Mouse (Mus musculus): ENCODE results near the gene Thra.

Thra gene

DNA sequence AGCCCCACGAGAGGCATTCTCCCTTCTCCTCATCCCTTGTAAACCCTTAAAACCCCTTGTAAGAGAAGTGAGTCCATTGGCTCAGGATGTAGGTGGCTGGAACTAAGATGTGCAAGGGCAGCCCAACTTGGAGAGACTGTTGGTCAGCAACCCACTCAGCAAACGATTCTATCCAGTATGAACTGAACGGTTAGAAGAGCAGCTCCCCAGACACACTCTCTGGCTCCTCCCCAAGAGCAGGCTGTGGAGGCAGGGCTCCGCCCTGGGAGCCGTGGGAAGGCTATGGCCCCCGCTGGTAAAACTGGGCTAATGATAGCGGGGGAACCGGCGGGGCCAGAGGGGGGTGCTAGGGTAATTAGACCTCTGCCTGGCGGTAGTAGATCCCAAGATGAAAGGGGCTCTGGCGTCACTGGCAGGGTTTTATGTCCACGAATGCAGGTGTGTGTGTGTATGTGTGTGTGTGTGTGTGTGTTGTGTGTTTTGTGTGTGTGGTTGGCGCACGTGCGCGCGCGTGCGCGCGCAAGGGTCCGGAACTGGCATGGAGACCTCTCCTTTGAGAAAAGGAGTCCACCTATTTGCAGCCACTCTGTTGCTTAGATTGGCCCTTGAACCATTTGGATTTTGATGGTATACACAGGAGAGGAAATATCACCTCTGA lies at the start of gene Thra:
Gene Thra, plus strand, starts transcription at position 246 of the 658 bp plus-strand sequence.
- peak; percentile 56 for DNase-seq (ENCODE audit: low read depth, low spot score)

DNA sequence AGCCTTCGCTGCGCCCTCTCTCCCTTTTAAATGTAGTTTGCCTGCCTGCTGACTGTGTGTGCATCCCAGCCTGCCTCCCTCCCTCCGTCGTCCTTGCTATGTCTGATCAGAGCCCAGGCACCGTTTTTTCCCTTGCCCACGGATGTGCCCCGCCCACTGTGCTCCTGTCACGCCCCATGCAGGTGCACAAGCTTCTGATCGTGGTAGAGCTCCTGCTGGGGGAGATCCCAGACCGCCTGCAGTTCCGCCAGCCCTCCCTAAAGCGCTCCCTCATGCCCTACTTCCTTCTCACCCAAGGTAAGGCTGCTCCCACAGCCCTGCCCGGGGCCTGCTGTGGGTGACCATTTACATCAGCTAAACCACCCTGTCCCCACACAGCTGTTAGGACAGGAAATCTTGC lies 47.2 kb upstream of the Thra start:
- DNase-seq (ENCODE audit: low read depth, low spot score), result peak; percentile 27

DNA sequence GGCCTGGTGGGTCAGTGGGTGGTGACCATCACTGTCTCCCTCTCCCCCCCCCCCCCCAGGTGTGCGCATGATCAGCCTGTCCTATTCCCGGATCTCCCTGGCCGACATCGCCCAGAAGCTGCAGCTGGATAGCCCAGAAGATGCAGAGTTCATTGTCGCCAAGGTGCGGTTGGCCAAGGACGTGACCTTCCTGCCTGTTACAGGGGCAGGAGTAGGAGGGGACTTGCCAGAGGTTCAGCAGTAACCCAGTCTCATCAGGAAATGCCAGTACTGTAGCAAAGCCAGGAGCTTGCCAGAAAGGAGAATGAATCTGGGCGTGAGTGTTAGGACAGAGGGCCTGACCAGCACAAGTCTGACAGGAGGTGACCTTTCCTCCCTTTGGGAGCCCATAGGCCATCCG lies 46.7 kb upstream of the Thra start:
- DNase-seq (ENCODE audit: low read depth, low spot score), result no peak

DNA sequence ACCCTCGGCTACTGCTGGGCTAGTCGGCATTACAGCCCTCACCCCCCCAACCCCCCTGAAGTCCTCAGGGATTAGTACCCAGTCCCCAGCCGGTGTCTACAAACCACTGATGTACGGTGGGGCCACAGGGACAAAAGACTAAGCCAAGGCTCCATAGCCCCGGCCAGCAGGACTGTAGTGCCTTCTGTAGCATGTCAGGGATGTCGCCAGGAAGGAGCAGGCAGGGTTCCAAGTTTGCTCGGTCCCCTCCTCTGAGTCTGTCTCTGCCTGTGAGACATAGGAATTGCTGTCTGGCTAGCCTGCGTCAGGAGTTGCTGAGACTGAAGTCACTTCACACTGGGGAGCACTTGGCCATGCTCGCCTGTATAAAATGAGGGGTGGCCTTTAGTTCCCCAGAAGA lies 46.1 kb upstream of the Thra start:
- DNase-seq (ENCODE audit: low read depth, low spot score), result no peak

DNA sequence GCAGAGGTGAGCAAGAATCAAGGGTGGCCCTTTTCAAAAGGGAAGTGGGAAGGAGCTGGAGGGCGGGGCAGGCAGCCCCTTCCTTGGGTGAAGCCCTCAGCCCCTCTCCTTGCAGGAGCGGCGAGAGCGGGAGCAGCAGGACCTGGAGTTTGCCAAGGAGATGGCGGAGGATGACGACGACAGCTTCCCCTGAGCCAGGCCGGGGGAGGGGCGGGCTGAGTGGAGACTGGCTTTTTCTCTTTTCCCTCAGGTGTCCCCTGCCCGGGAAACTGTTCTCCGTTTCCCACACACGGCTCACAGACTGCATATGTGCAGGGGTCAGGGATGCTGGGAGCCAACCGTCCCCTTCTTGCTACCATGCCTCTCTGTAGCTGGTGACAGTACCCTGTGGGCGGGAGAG lies 45.0 kb upstream of the Thra start:
- no peak for DNase-seq (ENCODE audit: low read depth, low spot score)

DNA sequence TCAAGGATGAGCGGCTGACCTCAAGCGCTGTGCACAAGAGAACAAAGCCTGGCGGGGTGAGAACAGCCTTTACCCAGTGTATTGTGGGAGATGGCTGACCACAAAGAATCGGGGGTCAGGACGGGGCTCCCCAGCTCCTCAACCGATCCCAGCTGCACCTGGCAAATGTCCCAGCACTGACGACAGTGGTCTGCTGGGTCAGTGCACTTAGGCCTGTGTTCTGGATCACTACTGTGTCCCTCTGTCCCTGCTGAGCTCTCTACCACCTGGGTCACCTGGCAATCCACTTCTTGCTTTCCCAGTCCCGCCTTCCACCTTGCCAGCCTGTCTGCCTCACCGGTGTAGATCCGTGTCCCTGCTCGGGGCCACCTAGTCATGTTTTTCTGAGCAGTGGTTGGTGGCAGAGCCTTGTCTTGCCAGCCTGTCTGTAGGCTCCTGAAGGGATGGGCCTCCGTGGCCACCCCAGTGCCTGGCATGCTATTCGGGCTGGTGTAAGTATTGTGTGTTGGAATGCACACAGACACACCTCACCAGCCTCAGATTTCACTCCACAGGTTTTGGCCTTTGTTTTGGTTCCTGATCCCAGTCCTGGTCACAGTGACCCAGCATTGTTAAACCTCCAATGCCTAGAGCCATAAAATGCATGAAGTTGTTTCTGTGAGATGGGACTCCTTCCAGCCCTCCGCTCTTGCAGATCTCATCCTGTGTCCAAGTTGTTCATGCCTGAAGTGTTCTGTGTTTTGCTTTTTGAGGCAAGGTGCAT lies 43.8 kb upstream of the Thra start:
- DNase-seq (ENCODE audit: low read depth, low spot score), result no peak

DNA sequence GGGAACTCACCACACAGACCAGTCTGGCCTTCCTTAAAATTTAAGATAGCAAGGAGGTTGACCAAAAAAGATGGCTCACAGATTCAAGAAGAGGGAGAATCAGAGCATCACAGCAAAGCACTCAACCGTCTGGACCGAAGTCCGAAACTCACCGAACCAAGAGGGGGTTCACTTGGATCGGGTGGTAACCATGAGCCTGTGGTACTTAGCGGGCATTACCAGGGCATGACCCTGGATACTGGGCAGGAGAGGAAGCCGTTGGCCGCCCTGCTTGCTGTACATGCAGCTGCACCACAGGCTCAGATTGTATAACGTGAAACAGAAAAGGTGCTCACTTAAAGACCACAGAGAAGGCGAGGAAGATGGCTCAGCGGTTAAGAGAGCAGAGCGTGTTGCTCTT lies 43.2 kb upstream of the Thra start:
- DNase-seq (ENCODE audit: low read depth, low spot score), result no peak

DNA sequence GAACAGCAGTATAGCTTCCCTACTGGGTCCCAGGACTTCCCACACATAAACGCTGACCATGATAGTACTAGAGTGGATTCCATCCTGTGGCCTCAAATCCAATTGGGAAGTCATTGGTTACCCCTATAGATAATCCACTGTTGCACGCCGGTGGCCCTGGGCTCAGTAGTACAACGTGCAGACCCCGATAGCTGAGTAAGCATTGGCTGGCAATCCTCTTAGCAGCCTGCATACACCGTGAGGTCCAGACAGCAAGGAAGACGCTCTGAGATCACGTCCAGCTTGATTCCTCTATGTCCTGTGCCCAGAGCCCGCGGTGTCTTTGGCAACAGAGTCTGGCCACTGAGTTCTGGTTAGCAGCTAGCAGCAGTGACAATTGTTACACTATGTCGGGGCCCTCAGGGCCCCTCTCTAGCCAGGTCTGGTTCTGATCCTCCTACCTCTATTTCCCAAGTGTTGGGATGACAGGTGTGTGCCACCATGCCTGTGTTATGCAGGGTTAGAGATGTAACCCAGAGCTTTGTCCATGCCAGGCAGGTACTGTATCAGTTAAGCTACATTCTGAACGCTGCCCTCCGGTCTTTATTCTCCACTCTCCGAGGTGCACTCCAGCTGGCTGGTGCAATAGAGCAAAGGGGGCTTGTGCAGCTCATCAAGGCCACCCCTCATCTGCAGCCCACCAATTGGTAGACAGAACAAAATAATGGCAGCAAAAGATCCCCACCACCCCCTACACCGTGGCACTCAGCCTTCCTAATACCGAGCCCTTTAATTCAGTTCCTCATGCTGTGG lies 41.4 kb upstream of the Thra start:
- no peak for DNase-seq (ENCODE audit: low read depth, low spot score)

DNA sequence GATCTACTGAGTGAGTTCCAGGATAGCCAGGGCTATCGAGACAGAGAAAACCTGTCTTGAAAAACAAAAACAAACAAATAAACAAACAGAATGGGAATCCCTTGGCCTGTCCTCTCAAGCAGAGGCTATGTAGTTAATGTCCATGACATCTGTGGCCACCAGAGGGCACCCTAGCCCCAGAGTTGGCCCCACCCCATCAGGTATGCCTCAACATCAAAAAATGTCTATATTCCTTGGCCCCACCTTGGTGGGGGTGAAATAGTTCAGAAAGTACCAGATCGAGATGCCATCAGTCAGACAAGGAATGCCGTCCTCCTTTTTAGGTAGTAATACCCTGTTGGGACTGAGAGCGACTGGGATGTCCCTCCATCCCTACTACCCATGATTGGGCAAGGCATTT lies 40.5 kb upstream of the Thra start:
- DNase-seq (ENCODE audit: low read depth, low spot score), result peak; percentile 90

DNA sequence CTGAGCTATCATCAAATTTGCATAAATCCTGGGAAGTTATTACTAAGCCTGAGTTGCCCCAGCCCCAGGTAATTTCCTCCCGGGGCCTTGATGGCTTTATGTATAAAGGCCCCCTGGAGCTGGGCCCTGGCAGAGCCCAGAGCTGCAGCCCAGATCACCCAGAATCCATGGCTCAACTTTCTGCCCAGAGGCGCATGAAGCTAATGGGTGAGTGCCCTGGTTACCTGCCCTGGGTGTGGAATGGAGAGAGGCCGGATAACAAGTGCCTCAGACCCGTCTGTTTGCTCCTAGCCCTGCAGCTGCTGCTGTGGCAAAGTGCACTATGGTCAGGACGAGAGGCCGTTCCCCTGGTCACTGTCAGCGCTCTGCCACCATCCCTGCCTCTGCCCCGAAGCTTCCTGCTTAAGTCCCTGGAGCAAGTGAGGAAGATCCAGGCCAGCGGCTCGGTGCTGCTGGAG lies 39.2 kb upstream of the Thra start, which contains the start of gene Csf3:
Gene Csf3, plus strand, starts transcription at position 51 of the 458 bp plus-strand sequence.
- DNase-seq (ENCODE audit: low read depth, low spot score), result no peak

DNA sequence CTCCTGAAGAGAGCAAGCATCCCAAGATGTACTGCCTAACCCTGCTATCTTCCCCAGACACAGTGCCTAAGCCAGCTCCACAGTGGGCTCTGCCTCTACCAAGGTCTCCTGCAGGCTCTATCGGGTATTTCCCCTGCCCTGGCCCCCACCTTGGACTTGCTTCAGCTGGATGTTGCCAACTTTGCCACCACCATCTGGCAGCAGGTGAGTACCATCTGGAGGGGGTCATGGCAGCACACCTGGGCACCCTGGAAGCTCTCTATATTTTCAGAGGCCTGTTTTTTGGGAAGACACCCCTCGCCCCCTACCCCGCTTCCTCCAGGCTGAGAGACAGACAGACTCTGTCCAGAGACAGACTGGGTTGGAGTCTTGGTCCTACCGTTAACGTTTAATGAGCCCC lies 38.1 kb upstream of the Thra start:
- no peak for DNase-seq (ENCODE audit: low read depth, low spot score)

DNA sequence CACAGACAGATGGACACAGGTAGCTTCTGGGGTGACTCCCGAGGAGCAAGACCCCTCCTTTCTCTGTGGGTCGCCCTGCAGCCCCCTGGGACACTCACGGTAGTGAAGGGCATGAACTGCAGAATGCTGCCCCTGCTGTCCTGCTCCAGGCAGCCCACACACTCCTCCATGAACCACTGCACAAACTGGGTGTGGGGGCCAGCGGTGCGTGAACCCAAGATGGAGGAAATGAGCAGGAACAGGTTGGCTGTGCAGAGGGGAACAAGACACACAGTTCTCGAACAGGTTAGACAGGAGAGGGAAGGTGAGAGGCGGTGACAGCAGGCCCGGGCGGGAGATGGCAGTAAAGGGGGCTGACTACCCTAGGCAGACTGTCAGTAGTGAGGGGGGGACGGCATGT lies 35.4 kb upstream of the Thra start:
- no peak for DNase-seq (ENCODE audit: low read depth, low spot score)

DNA sequence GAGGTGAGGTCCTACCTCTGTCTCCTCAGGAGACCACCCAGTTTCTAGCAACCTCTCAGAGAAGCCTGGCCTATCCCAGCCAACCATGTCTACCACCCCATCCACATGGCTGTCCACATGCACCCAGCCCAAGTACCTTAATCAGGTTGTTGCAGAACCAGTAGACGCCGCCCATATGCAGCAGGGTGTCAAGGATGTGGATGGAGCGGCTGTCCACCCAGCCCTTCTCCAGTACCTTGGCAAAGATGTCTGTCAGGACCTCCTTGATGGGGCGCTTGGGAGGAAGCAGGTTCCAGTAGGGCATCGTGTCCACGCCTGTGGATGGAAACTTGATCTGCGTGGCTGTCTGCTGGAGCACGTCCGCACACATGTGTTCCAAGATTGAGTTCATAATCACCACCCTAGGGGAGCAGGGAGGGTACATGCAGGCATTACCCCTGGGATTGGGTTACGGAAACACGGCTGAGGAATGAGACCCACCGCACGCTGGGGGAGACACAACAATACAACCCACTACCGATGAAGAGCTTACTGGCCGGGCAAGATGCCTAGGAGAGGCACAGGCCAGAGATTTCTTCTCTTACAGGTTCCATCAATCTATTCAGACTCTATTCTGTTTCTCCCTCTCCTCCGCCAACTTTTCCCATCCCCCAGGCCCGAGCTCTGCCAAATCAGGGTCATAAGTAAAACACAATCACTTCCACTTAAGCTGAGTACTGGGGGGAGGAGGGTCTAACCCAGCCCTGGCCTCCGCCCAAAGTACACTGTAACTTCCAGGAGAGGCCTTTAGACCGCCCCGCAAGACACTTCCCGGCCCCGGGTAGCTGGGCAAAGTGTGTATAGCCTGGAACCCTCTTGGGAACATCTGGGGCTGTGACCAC lies 32.8 kb upstream of the Thra start:
- DNase-seq (ENCODE audit: low read depth, low spot score), result no peak

DNA sequence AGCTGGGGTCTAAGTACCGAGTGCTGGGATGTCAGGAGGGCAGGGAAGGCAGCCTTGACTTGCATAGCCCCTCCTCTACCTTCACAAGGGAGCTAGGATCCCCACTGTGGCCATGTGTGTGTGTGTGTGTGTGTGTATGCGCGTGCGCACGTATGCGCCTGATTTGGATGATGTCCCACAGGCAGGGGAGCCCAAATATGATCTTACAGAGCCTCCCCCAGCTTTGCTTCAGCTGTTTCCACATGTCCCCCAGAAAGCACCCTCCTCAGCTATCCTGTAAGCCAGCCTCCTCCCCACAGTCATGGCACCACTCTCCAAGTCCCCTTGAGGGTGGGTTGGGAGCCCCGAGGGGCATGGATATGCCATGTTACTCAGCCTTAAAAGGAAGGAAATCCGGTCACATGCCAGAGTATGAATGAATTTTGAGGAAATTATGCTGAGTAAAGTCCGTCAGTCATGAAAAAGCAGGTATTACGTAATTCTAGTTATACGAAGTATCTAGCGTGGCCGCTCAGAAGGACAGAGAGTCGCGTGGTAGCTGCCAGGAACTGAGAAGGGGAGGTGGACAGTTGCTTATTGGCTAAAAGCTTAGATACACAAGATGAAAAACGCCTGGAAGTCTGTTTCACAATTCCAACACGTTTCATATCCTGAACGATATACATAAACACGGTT lies 32.0 kb upstream of the Thra start:
- DNase-seq (ENCODE audit: low read depth, low spot score), result no peak

DNA sequence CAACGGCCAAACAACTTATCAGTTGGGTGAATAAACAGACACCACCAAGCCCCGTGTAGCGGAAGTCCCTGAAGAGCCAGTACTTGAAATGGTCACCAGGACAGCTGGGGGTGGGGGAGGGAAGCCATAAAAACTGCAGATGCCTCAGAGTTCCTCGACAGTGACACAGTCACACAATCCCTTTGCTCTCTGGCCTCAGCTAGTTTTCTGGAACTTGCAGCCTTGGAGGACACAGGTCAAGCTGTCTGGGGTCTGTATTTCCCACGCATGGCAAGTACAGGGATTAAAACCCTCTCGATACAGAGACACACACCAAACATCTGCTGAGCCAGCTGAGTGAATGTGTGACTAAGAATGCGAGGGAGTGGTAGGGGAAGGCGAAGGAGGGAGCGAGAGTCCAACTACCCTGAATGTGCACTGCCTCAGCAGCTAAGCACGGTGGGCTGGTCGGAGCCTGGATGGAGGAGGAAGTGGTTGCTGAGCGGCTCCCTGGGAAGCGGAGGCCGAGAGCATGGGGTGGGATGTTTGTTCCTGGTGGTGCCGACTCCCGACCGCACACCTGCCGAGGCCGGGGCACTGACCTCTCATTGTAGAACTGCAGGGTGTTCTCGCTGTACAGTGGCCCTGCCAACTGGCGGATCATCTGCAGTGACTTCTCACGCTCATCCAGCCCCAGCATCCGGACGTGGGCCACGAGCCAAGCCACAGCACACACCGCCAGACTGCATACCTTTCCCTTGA lies 31.3 kb upstream of the Thra start:
- peak; percentile 32 for DNase-seq (ENCODE audit: low read depth, low spot score)

DNA sequence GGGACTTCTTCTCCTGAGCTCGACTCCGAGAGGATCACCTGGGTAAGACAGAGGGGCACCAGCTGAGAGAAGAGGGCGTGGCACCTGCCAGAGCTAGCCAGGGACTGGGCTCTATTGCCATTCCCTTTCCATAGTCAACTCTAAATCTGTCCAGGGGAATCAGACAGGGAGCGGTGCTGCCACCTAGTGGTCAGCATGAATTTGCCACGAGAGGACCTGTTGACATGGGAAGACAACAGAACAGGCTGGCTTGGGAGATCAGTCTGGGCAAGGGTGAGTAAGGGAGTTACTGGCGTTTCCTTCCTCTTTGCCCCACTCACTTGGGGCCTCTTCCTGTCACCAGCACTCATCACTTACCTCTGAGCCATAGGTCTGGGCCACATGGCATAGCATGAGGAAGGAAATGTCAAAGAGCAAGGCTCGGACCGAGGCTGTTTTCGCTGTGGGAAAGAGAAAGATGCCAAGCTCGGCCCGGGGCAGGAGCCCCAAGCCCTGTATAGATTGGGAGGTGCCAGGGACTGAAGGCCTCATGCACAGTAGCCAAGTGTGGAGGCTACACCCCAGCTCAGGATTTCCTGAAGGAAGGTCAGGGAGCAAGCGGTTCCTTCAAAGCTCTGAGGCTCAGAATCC lies 29.9 kb upstream of the Thra start:
- DNase-seq (ENCODE audit: low read depth, low spot score), result peak; percentile 87

DNA sequence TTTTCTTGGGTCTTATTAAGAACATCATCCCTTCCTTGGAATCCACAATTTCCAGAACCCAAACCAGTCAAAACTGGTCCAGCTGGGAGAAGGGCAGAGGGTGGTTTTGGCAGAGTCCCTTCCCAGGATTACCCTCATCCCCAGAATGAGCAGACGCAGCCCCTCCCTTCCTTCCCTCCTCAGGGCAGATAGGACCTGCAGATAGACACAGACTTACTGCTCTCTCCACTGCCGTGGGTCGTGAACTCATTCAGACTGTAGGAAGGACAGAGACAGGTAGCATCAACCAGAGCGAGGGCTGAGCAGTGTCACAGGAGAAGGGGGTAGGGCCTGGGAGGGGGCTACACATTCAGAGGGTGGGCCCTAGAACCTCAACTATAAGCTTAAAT lies 29.4 kb upstream of the Thra start:
- no peak for DNase-seq (ENCODE audit: low read depth, low spot score)

DNA sequence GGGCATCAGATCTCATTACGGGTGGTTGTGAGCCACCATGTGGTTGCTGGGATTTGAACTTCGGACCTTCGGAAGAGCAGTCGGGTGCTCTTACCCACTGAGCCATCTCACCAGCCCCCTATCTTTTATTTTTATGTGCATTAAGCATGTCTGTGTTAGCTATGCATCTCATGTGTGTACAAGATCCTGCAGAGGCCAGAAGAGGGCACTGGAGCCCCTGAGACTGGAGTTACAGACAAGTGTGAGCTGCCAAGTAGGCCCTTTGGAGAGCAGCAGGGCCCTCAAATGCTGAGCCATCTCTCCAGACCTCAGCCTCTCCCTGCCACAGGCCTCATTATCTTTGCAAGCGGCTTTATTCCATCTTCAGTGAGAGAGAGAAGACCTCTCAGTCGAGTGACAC lies 28.4 kb upstream of the Thra start:
- DNase-seq (ENCODE audit: low read depth, low spot score), result peak; percentile 52

DNA sequence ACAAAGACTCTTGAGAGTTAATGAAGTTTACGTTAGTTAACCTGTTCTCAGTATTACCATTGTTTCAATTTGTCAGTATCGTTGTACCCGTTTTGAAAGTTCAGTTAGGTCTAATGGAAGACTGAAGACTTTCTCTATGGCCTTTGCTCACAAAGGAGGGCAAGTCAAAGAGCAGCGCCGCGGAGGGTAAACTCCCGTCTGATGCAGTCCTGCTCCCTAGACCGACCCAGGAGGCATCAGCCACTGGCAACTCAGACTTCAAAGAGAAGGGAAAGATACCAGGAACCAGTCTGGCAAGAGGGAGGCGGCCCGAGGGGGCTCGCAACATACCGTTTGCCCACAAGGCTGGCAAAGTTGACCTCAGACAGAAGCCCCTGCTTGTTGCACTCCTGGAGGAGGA lies 26.7 kb upstream of the Thra start:
- no peak for DNase-seq (ENCODE audit: low read depth, low spot score)

DNA sequence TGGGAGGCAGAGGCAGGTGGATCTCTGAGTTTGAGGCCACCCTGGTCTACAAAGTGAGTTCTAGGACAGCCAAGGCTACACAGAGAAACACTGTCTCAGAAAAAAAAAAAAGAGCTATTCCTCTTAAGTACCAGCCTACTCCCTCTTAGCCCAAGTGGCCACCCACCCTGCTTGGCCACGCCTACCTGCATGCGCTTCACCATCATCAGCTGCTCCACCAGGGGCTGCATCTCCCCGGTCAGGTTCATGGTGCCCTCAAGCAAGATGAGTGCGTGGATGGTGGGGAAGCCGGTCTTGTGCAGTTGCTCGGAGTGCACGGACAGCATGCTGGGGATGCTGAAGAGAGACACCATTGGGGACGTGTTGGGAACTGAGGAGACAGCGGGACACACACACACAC lies 24.5 kb upstream of the Thra start:
- DNase-seq (ENCODE audit: low read depth, low spot score), result no peak

Data from CD4-positive, CD25-positive, alpha-beta regulatory T cell, adult 2 months (primary cell).